Mouse (Mus musculus): ENCODE measurements at regions not wholly inside any gene's neighbourhood (a gene's known extent, or its start where the extent isn't known, plus 50 kb on each side); places are given as distances from the start of the nearest gene placed in this dataset.
A peak's percentile ranks its signal among the peaks of the same experiment; 100 is the strongest.
"Not testable (repeated sequence)": the region's sequence is repeated elsewhere in the genome, so short reads cannot be mapped to it uniquely, and the experiment has no call there.

GRCm38 (mm10) chr17:48650556-48650955 is 195.9 kb downstream of the Unc5cl start:
- DNase-seq (ENCODE audit: low read depth, low spot score), result peak; percentile 62

- no peak for DNase-seq (ENCODE audit: low read depth, low spot score)
Observed at GRCm38 (mm10) chr17:48672749-48673148, 218.0 kb downstream of the Unc5cl start.

GRCm38 (mm10) chr17:48678216-48678832 is 223.6 kb downstream of the Unc5cl start:
- peak; percentile 50 for DNase-seq (ENCODE audit: low read depth, low spot score)

GRCm38 (mm10) chr17:48680331-48680730 is 225.6 kb downstream of the Unc5cl start:
- DNase-seq (ENCODE audit: low read depth, low spot score), result no peak

- DNase-seq (ENCODE audit: low read depth, low spot score), result peak; percentile 66
Observed at GRCm38 (mm10) chr17:48688944-48689343, 234.2 kb downstream of the Unc5cl start.

- no peak for DNase-seq (ENCODE audit: low read depth, low spot score)
Observed at GRCm38 (mm10) chr17:48698456-48698855, 233.7 kb upstream of the Lrfn2 start.

- DNase-seq (ENCODE audit: low read depth, low spot score), result peak; percentile 18
Observed at GRCm38 (mm10) chr17:48700591-48700990, 231.6 kb upstream of the Lrfn2 start.

- DNase-seq (ENCODE audit: low read depth, low spot score), result no peak
Observed at GRCm38 (mm10) chr17:48720506-48720905, 211.7 kb upstream of the Lrfn2 start.

GRCm38 (mm10) chr17:48723286-48723685 is 208.9 kb upstream of the Lrfn2 start:
- DNase-seq (ENCODE audit: low read depth, low spot score), result peak; percentile 44

- DNase-seq (ENCODE audit: low read depth, low spot score), result no peak
Observed at GRCm38 (mm10) chr17:48724513-48725112, 207.6 kb upstream of the Lrfn2 start.

- DNase-seq (ENCODE audit: low read depth, low spot score), result no peak
Observed at GRCm38 (mm10) chr17:48726460-48726859, 205.7 kb upstream of the Lrfn2 start.

- DNase-seq (ENCODE audit: low read depth, low spot score), result no peak
Observed at GRCm38 (mm10) chr17:48733801-48734200, 198.4 kb upstream of the Lrfn2 start.

- not testable (repeated sequence) for DNase-seq (ENCODE audit: low read depth, low spot score)
Observed at GRCm38 (mm10) chr17:48737181-48737580, 195.0 kb upstream of the Lrfn2 start.

GRCm38 (mm10) chr17:48738708-48739107 is 193.5 kb upstream of the Lrfn2 start:
- peak; percentile 15 for DNase-seq (ENCODE audit: low read depth, low spot score)

- no peak for DNase-seq (ENCODE audit: low read depth, low spot score)
Observed at GRCm38 (mm10) chr17:48742769-48743405, 189.3 kb upstream of the Lrfn2 start.

- DNase-seq (ENCODE audit: low read depth, low spot score), result no peak
Observed at GRCm38 (mm10) chr17:48770099-48770498, 162.1 kb upstream of the Lrfn2 start.

GRCm38 (mm10) chr17:48771721-48772320 is 160.4 kb upstream of the Lrfn2 start:
- peak; percentile 77 for DNase-seq (ENCODE audit: low read depth, low spot score)

GRCm38 (mm10) chr17:48774172-48774890 is 157.8 kb upstream of the Lrfn2 start:
- DNase-seq (ENCODE audit: low read depth, low spot score), result peak; percentile 29

- DNase-seq (ENCODE audit: low read depth, low spot score), result peak; percentile 52
Observed at GRCm38 (mm10) chr17:48775479-48775878, 156.7 kb upstream of the Lrfn2 start.

- DNase-seq (ENCODE audit: low read depth, low spot score), result peak; percentile 41
Observed at GRCm38 (mm10) chr17:48776502-48776902, 155.7 kb upstream of the Lrfn2 start.

GRCm38 (mm10) chr17:48780217-48780616 is 152.0 kb upstream of the Lrfn2 start:
- DNase-seq (ENCODE audit: low read depth, low spot score), result no peak

GRCm38 (mm10) chr17:48784417-48784816 is 147.8 kb upstream of the Lrfn2 start:
- no peak for DNase-seq (ENCODE audit: low read depth, low spot score)
